Mouse (Mus musculus) spleen, postnatal 10 days (tissue): ENCODE data around the gene Gm15319.
"Not testable (repeated sequence)": the region's sequence is repeated elsewhere in the genome, so short reads cannot be mapped to it uniquely, and the experiment has no call there.

Source experiments
- DNase-seq, 2 experiments: peaks; one replicate each; pipeline ENCODE4 v3.0.0; 2021 to 2022; ENCODE audit warnings: low spot score in 2 of 2

The Gm15319 gene

DNA sequence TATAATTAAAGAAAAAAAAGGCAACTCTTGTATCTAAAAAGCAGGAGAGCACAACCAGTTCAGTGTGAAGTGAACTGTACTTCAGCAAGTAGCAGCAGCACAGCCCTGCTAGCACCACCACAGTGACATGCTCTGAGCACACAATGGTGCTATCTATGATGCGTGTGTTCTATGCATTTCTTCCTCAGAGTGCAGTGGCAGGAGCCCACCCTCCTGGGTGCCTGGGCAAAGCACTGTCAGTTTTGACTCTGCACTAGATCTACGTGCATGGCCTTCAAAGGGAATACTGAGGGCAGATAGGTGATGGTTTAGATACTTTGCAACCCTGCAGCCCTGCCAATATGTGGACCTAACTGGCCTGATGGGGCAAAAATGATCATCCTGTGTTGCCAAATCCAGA, at the start of gene Gm15319:
Gm15319 (minus strand) TSS at position 101 of the 400 bp plus-strand sequence.
- not testable (repeated sequence) for DNase-seq

DNA sequence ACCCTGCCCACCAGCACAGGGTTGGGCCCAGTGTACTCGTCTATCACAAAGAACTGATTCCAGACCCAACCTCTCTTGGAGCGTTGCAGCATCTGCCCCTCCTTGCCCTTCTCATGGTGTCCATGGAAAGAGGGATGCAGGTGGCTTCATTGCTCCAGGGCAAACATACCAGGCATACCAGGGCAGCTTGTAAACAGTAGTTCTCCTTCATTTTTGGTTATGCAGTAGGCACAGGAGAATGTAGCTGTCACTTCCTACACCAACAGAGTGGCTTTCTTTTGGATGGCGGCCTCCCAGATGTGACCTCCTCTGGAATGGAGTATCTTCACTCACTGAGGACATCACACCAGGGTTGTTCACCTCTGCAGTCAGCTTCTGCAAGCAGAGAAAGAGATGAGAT, 47.3 kb upstream of the Gm15319 start:
- not testable (repeated sequence) for DNase-seq

DNA sequence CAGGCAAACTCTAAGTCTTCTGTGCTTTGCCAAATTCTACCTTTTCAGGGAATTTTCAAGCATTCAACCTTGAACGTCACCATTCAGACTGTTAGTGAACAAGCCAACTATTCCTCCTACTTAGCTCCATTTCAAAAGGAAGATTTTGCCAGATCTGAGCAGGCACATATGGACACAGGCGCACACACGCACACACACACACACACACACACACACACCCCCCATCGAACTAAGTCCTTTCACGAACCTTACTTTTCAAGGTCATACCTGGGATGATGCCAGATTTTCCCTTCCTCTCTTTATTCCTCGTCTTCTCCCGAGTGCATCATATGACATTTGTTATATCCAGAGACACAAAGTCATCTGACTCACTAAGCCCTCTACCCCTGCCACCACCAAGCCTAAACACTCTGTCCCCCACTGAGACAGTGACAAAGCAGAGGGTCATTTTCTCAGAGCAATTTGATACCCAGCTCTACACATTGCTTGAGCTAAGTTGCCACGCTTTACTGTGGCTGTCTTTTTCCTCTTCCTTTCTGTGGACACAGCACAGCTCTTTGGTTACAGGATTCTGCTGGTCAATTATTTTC, 45.5 kb upstream of the Gm15319 start:
- DNase-seq = peak; percentile 39

DNA sequence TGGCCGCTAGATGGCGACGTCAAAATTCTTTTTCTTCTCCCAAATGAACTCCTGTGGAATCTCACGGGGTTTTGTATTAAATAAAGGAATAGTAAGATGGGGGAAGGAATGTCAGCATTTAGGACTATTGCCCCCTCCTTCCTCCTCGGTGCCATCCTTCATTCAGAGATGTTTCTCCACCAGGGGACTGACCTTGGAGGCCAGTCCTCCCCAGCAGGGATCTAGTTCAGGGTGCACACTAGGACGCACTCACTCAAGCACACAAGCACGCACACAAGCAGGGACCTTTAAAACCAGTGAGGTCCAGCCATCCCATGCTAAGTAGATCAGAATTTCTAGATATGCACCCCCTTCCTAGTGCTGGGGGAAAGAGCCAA, 26.3 kb upstream of the Gm15319 start:
- peak; percentile 14 to 58 for DNase-seq

DNA sequence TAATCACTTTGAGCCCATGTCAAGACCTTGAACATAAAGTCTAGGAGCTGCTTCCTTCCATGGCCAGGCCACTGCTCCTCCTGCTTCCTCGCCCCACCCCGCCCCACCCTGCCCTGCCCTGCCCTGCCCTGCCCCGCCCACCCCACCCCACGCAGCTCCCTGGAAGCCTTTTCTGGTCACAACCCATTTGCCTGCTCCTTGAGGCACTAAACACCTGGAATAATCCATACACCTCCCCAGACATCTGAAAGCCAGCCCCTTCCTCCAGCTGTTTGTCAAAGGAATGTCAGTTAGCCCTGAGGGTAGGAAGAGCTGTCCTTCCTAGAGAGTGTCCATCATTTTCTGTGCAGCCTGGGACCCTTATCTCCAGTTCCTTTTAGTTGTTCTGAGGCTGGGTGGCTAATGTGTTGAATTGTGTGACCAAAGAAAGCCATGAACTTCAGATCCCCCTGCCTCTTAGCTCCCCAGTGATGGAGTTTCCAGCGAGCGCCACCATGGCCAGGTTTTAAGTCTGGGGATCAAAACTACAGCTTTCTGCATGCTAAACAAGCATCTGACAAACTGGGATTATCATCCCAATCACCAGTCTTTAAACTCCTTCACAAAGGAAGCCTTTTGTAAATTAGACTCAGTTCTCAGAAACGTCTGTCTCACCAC, 25.8 kb upstream of the Gm15319 start:
- DNase-seq = peak; percentile 40 to 46

DNA sequence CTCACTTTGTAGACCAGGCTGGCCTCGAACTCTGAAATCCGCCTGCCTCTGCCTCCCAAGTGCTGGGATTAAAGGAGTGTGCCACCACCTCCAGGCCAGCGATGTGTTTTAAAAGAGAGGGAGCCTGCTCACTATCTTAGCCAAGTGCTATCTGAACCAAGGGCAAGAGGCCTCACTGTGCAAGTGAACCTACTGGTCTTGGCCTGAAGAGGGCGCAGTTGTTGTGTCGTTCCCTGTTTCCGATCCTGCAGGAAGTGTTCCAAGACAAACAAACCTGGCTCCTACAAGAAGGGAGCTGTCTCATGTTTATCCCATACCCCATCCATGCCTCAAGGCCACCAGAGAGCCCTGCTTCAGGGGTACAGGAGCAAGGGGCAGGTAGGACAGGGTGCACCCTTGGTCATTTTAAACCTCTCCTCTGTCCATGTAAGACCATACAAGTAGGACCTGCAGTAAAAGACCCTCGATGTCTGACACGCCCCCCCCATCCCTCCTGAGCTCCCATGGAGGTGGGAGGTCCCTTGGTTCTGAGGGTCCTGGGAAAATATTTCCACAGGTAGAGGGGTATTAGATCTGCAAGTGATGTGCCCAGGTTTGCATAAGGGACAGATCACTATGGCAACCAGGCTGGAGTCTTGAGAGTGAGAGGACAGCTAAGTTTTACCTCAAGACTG, 24.2 kb upstream of the Gm15319 start:
- peak; percentile 21 to 39 for DNase-seq

DNA sequence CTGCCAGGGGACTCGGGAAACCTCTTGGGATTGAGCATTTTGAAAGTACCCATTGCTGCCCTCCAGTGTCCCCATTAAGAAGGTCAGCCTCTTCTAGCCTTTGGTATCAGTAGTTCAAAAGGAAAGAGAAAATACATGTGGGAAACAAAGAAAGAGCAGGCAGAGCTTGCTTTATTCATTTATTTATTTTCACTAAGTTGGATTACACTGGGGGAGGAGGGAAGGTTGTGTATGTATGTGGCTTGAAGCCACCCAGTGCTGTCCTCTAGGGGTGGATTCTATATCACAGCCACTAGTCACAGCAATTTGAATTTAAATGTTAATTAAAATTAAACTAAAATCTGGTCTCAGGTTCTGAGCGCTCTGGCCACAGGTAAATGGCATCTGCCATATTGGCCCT, 22.0 kb upstream of the Gm15319 start:
- not testable (repeated sequence) for DNase-seq

DNA sequence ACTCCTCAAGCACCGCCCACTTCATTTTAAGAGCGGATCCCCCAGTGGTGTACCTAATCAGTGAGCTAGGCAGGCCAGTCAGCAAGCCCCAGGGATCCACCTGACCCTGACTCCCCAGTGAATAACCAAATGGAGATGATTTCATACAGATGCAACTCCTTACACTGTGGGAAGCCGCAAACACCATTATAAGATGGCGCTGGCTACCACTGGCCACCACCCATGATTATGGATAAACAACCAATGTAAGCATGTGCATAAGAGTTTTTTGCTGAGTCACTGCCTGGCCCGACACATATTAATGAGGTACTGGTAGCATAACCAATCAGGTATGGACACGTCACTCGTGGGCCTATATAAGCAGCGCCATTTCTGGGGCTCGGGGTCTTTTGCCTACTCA, 21.1 kb upstream of the Gm15319 start:
- DNase-seq = peak; percentile 14 to 15

DNA sequence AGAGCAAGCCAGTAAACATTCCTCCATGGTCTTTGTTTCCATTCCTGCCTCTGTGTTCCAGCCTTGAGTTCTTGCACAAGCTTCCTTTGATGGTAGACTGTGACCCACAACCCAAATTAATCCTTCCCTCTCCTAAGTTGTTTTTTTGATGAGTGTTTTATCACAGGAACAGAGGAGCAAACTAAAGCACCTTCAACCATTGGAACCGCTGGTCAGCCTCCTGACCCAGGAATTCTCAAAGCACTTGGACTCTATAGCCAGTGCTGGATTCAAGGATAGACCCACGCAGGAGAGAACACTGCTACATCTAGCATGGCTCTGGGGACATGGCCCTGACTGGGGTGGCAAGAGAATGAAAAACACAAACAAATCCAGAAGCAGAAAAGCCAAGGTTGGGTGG, 19.1 kb upstream of the Gm15319 start:
- DNase-seq = peak in 1 of 2 experiments; percentile 9

DNA sequence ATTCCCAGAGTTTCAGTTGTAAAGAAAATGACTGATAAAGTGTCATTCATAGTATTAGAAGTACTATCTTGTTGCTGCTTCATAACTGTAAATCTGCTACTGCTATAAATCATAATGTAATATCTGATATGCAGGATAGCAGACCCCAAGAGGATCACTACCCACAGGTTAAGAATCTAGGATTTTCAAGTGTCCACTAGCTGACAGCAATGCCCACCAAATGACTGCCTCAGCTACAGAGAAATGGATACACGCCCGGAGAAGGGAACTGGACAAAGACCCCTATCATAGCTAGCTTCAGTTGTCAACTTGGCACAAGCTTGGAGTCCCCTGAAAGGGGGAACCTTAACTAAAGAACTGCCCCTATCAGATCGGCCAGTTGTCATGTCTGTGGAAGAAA, 18.6 kb upstream of the Gm15319 start:
- not testable (repeated sequence) for DNase-seq

DNA sequence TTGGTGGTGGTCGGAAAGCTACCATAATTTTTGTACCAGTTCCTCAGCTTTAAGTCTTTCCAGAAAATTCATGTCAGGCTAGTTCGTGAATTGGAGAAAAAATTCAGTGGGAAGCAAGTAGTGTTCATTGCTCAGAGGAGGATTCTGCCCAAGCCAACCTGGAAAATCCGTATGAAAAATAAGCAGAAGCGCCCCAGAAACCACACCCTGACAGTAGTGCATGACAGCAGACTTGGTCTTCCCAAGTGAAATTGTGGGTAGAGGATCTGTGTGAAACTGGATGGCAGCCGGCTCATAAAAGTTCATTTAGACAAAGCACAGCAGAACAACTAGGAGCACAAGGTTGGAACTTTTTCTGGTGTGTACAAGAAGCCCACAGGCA, 18.2 kb upstream of the Gm15319 start:
- not testable (repeated sequence) for DNase-seq

DNA sequence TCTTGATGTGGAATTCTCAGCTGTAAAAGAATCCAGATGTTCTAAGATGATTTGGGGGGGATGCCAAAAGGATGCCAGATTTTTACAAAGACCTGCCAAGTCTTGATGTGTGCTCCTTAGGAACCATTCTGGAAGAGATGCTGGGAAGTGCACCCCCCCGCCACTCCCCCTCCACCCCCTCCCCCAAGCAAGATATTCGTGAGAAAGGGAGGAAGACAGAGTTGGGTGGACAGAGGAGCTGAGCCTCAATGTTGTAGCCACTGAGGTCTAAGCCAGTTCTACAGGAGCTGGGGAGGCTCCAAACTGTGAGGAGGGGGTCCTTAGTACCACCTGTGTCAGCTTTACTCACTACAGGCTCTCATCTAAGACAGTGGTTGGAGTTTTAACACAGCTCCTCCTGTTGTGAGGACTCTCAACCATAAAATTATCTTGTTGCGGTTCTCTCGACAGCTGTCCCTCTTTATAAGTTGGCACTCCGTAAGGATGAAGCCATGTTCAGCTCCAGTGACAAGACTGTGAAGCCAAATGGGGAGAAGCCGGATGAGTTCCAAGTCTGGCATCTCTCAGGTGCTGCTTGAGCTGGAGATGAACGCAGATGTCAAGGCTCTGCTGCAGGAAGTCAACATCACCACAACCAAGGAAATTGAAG, 17.7 kb upstream of the Gm15319 start:
- peak; percentile 4 to 12 for DNase-seq

DNA sequence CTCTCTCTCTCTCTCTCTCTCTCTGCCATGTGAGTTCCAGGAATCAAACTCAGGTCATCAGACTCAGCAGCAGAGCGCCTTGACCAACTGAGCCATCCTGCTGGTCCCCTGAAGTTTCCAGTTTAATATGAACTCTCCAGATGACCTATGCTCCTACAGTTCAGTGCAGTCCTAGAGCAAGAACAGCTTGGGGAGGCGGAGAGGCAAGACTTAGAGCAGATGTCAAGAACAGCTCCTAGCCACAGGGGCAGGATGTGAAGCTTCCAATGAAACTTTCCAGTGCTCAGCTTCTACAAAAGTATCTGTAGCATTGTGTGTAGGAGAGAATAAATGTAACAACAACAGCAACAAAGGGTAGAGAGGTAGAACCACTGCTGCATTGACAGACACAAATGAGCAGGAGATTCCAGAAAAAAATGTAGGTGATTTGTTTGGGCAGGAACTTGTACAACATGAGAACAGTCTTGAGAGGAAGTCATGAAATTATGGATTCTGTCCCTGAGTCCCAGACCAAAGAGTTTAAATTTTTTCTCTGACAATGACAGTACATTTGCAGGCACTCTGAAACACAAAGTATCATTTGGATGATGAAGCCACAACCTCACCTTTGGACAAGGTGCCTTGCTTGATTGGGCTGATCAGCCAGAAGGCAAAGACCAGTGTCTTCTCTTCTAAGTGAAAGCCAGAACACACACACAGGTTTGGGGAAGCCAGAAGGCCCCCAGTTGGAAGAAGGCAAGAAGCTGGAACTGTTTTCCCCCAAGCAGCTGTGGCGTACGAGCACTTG, 16.8 kb upstream of the Gm15319 start:
- peak; percentile 12 to 16 for DNase-seq

DNA sequence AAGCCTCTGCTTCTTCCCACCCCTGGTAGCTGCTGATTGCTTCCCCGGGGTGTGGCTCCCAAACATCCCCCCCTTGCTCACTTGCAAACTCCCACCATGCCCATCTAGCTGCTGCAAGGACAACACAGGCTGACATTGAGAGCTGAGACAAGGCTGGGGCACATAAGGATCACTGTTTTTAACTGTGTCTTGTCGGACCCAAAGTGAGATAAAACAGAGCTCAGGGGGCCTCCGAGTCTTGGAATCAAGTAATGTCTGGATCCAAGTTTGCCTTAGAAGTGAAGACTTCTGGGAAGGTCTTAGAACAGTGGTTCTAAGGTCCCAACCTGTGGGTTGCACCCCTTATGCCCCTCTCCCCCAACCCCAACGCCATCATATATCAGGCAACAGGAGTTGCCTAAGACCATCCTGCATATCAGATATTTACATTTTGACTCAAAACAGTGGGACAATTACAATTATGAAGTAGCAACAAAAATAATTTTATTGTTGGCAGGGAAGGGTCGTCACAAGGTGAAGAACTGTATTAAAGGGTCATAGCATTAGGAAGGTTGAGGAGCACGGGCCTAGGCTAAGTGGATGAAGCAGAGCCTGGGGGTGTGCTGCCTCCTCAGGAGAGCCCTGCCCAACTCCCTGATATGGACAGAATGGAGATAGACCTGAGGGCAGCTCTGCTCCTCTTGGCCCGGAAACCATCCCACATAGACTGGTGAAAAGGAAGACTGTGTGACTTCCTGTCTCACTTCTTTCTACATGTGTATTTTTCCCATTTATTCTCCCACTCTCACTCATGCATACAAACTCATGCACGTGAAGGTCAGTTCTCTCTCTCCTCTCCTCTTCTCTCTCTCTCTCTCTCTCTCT, 16.0 kb upstream of the Gm15319 start:
- DNase-seq = peak; percentile 41 to 48

DNA sequence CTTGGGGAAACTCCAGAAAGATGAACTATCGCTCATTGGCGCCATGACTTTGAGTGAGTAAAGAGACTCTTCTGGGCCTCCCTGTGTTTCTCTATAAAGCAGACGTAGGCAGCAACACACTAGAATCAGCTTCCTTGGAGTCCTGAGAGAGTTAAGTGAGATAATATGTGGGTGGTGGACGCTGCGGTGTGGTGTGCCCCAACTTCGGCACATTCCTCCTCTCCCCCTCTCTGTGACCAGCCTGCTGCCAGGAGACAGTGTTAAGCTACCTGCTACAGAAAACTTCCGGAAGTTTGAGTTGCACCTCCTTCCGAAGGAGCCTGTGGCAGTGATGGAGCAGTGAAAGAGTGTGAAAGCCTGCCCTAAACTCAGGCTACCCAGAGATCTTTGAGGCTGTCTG, 15.3 kb upstream of the Gm15319 start:
- DNase-seq = peak; percentile 35 to 45

DNA sequence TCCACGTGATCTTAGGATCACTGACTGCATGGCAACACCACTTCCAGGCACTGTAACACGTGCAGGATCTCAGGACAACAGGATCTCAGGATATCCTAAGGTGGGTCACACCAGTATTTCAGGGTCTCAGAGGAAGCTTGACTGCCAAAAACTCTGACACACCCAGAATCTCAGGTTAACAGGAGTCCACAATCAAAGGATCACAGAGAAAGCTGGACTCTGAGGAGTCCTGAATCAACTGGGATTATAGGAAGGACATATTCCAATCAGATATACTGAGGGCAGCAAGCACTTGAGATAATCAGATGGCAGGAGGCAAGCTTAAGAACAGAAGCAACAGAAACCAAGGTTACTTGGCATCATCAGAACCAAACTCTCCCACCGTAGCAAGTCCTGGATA, 12.7 kb upstream of the Gm15319 start:
- not testable (repeated sequence) for DNase-seq

DNA sequence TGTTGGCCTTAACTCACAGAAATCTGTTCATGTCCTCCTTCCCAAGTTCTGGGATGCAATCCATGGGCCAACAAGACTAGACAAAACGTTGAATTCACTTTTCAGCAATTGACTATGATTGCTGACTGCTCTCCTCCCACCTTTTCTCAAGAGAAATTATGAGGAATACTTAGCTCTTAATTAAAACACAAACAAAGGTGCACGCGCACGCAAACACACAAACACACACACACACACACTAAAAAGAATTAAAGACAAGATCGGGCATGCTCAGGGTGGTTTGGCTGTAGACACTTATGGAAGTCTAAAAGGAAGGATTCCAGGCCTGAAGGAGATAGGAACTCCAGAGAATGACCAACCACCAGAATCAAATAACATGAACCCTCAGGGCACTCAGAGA, 6.6 kb downstream of the Gm15319 start:
- peak in 1 of 2 experiments; percentile 7 for DNase-seq

DNA sequence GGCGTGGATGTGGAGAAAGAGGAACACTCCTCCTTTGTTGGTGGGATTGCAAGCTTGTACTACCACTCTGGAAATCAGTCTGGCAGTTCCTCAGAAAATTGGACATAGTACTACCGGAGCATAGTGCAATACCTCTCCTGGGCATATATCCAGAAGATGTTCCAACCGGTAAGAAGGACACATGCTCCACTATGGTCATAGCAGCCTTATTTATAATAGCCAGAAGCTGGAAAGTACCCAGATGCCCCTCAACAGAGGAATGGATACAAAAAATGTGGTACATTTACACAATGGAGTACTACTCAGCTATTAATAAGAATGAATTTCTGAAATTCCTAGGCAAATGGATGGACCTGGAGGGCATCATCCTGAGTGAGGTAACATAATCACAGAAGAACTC, 9.4 kb downstream of the Gm15319 start:
- peak in 1 of 2 experiments; percentile 16 for DNase-seq

DNA sequence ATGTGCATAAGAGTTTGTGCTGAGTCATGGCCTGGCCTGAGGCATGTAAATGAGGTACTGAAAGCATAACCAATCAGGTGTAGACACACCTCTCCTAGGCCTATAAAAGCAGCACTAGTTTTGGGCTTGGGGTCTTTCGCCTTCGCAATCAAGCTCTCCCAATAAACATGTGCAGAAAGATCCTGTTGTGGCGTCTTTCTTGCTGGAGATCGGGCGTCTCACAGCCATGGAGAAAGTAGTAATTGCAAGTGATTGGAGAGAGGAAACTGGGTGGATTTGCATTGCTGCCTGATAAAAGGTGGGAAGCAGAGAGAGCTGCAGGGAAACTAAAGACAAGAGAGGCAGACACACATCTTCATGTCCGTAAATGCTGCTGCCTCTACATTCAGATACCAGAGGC, 60.3 kb downstream of the Gm15319 start:
- DNase-seq = not testable (repeated sequence)

DNA sequence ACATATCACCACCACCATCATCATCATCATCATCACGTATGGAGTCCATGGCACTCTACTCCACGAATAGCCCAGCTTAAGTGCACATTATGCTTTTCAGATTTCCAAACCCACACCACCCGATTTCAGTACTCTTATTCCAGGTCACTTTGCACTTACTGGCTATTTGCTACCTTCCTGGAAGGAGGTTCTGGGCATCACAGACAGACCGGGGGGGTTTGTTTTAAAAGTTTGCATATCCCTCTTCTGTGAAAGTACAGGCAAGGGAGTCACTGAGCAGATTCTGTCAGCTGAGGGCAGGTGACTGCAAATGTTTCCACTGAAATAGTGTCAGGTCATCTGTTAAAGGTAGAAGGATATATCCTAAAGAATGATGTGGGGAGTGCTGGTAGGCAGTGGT, 63.0 kb downstream of the Gm15319 start:
- peak in 1 of 2 experiments; percentile 16 for DNase-seq
